ENCODE assay signal across 10 mouse cellular contexts in genomic region chr10:127264971-127265370, GRCm38 (mm10).
"Had no signal": no experiment of that assay in that cellular context is flagged by ENCODE, and none has a peak within 500 bp of the region (broad histone marks: within the 10 kb centered on the region; RNA-seq: fewer than 3 reads in every experiment).

No protein-coding gene starts in this region.

- DNase-seq: gastrocnemius, adult 2 months; gastrocnemius, postnatal 10 days; gastrocnemius, postnatal 36 days; heart, adult 11 months; heart, adult 2 months; heart, postnatal 14 days; heart, postnatal 36 days; layer of hippocampus, adult 9-11 months; layer of hippocampus, postnatal 36 days; left cerebral cortex, postnatal 4 days had no signal
